Mouse (Mus musculus): ENCODE results near the gene Dcst2.

The Dcst2 gene

GRCm38 (mm10) chr3:89365153-89365485 lies 3.3 kb downstream of the Dcst2 start, which contains the start of gene Dcst1:
TSS of gene Dcst1 (minus strand) at chr3:89365253.
- no peak for DNase-seq

DNA sequence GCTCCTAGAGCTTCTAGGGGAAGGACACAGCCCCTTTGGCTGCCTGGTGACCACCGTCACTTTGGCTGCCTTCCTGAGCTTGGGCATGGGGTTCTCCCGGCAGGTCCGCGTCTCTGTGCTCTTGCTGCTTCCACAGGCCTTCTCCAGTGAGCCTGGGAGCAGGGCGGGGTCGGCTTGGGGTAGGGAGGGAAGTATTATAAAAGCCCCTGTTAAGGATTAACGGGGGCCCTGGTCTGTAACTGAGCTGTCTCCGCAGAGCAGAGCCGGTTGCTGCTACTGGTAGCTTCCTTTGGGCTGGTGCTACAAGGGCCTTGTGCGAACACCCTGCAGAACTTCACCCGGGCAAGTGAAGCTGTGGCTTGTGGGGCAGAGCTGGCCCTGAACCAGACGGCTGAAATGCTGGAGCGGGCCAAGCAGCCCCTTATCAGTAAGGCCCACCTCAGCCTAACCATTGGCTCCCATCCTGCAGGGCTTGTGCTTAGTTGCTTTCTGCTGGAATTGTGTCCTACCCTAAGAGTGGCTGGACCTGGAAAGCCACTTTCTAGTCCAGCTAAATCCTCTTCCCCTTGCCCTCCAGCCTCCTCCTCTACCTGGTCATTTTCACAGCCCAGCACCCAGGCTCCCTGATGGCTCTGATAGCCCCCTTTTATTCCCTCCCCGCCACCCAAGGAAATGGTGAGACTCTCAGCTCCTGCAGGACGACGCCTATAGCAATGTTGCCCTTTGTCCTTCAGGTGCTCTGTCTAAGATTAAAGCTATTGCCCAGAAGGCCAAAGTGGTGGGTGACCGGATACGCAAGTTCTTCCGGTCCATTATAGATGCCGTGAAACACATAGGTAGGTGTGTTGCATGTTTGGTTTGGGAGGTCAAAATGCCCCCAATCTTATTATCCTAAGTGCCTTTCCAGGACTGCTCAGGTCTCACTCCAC lies 4.0 kb downstream of the Dcst2 start:
- no peak for DNase-seq

DNA sequence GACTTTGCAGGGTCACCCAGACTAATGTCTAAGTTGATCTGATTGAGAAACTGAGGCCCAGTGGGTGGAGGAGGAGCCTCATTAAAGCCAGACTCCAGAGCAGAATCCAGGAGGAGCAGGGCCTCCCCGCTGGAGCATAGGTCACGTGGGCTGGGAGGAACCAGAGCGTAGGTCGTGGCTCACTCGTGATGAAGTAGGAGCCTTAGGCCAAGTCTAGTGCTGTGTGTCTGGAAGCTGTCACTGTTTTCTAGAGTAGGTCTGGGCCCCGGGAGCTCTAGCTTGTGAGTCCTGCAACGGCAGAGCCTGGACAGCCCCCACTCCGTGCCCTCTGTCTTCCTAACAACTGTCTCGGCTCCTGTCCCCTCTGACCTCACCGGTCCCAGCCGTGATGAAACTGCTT lies 5.6 kb downstream of the Dcst2 start:
- DNase-seq, result no peak

DNA sequence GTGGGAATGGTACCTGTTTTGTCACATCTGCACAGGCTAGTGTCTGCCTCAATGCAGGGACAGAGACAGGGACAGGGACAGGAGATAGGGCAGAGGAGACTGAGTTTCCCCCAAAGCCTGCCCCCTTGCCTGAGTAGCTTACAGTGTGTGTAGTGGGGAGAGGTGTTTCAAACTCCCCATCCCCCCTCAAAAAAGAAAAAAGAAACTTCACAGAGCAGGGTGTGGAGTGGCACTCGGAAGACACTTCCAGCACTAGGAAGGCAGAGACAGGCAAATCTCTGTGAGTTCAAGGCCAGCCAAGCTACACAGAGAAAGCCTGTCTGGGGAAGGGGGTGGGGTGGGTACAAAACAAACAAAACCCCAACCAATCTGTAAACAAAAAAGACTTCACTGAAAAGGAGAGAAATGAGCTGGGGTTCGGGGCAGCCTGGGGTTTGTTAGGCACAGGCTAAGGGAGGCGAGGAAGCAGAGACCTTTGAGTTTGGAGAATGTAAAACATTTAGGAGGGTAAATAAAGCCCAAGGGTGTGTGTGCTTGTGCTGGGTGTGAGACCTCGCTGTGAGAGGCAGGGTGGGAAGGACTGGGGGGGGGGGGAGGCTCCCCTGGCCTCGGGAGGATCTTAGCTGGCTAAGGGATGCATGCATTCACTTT lies 11.9 kb downstream of the Dcst2 start:
- DNase-seq, result no peak

GRCm38 (mm10) chr3:89377831-89378230 lies 16.1 kb downstream of the Dcst2 start:
- no peak for DNase-seq

DNA sequence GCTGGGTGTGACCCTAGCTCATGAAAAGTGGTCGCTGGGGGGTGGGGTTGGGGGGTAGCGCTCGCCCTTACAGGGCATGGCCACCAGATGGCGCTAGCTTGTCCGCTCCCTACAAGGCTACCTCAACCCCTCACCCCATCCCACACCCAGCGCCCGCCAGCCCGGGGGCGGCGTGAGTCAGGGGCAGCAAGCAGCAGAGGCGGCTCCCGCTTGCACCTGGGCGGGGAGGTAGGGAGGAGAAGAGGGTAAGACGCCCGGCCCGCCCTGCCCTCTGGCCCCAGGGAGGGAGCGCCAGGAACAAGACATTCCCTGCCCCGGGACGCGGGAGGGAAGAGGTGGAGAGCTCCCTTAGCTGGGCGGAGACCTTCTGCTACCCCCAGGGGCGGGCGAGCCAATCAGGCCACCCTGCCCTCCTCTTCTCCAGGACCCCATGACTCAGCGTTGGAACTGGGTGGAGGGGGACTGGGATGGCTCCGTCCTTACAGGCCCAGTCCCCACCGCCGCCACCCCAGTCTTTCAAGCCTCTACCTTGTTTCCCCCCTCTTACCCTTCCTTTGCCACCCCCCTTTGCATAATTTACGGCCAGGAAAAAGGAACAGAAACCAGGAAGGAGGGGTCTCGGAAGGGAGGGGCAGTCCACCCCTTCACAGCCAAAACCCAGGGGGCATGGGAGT lies 16.8 kb downstream of the Dcst2 start:
- DNase-seq, result peak; percentile 62

DNA sequence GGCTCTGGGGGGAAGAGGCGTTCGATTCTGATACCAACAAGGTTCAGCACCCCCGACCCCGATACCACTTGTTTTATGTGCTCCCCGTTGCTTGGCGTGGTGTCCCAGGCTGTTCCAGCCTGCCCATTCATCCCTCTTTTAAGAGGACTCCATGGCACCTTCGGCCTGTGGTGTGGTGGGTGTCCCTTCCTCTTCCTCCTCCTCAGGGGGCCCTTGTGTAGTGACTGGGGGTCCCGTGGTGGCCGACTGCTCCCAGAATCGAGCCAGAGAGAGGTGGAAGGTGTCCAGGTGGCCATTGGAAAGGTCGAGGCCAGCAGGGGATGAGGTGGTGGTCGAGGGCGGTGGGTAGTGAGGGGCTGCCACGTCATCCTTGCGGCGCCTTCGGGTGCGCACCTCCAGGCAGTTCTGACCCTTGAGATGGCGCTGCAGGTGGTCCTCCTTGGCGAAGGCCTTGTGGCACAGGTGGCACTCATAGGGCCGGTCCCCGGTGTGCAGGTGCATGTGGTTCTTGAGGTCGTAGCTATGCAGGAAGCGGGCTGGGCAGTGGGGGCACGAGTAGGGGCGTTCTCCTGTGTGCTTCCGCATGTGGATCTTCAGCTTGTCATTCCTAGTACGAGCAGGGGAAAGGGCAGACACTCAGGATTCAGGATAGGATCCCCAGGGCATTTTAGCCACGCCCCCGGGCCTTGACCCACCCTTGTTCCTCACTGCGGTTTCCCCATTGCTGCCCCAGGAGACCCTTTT lies 17.8 kb downstream of the Dcst2 start:
- no peak for DNase-seq

DNA sequence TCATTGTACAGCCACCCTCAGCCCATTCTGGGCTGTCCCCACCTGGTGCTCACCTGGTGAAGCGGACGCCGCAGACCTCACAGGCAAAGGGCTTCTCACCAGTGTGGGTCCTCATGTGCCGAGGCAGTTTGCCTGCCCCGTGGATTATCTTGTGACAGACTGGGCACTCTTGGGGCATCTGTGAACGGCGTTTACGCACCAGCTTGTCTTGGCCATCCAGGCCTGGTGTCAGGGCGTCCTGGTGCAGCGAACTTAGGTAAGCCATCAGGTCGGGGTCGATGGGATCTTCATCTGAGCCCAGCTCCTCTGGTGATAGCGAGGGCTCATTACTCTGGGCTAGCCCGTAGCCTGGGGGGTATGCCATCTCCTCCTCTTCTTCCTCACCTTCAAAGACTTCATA lies 18.5 kb downstream of the Dcst2 start:
- no peak for DNase-seq

DNA sequence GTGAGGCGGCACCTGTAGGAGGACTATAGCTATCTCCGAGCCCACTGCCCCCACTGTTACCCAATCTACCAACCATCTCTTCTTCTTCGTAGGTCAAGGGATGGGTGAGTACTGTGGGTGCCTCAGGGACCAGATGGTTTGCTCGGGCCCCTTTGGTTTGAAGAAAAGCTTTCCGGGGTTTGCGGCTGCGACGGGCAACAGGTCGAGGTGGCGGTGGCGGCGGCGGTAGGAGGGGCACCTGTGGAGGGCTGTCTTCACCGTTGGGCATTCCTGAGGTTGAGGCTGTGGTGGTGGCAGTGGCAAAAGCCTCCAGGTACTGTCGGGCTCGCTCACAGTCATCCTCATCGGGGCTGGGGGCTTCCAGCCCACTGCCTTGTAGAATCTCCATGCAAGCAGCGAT lies 18.9 kb downstream of the Dcst2 start:
- DNase-seq, result no peak

GRCm38 (mm10) chr3:89381233-89381632 lies 19.5 kb downstream of the Dcst2 start:
- DNase-seq, result no peak

- DNase-seq, result no peak
These were observed 20.5 kb downstream of the Dcst2 start for GRCm38 (mm10) chr3:89382033-89382882.

DNA sequence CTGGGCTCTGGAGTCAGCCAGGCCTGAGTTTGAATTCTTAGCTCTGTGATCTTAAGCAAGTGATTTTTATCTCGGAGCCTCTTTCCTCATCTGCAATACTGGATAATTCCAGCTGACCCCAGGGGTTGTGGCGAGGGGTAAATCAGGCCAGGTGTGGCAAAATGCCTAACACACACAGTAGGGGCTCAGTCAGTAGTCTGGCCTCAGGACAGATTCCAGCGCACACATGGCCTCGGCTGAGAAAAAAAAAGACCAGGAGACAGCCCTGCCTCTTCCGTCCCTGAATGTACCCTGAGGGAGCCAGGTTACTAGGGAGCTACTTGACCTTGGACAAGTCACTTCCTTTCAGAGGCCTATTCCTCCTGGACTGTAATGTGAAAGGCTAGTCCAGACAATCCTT lies 21.2 kb downstream of the Dcst2 start:
- DNase-seq, result no peak

DNA sequence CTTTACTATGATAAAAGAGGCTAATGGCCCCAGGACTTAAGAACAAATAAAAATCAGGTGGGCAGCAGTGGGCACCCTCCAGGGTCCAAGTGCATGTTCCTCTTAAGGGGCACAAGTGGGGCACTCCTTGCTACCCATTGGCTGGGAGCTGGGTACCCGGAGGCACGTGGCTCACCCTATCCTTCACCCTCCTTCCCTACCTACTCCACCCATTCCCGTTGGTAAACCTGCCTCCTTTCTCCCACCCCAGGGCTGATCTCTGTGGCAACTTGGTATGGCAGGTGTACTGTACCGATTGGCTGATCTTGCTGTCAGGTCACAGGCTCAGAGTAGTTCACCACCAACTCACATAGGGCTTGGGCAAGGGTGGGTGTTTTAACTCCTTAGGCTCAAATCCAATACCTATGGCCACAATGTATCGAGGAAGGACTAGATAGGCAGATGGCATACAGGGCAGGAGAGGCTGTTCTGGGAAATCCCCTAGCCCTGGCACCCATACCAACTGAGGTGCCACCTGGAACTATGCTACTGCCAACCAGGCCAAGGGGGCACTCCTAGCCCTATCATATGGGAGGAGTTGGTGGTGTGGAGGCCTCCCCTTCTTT lies 22.0 kb downstream of the Dcst2 start:
- no peak for DNase-seq

DNA sequence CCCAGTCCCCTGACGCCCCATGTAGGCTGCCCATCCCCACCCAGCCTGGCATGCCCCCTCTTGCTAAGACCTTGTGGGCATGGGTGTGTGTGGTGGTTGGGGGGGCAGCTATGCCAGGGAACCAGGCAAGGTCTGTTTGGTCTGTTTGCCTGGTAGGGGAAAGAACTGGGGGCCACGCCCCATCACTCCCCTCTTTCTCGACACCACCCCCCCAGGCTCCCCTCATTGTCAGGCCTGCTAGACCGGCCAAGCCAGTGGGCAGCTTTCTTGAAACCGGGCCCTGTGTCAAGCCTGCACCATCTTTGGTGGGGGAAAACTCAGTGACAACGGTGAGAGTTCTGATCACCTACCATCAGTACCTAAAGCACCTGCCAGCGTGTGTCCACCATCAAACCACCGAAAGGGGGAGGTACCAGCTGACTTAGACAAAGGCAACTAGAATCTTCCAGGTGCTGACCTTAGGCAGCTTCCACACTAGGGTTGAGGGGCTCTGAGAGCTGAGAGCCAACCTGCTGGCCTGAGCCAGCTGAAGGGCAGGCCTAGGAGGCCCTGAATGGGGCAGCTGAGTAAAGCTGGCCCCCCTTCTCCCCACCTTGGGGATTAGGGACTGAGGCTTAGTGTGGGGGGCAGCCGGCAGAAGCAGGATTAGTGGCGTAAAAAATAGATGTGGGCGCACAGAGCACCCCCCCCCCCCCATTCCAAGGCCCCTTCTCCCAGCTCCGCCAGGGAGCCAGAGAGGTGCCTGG lies 22.7 kb downstream of the Dcst2 start:
- DNase-seq, result no peak

DNA sequence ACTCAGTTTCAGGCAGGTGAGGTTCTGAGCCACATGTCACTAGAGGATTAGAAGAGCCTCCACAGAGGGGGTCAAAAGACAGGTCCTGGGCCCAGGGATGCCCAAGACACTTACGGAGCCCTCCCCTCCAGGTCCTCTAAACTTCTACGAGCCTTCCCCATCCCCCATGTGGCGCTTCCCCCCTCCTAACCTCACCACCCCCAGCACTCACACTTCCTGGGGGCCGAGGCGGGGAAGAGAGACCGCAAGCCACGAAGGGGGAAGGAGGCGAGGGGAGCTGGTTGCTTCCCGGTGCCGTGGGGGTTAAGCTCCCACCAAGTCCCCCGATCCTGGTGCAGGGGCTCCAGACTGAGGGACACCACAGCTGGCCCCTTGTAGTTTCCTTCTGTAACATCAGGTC lies 23.7 kb downstream of the Dcst2 start:
- no peak for DNase-seq

DNA sequence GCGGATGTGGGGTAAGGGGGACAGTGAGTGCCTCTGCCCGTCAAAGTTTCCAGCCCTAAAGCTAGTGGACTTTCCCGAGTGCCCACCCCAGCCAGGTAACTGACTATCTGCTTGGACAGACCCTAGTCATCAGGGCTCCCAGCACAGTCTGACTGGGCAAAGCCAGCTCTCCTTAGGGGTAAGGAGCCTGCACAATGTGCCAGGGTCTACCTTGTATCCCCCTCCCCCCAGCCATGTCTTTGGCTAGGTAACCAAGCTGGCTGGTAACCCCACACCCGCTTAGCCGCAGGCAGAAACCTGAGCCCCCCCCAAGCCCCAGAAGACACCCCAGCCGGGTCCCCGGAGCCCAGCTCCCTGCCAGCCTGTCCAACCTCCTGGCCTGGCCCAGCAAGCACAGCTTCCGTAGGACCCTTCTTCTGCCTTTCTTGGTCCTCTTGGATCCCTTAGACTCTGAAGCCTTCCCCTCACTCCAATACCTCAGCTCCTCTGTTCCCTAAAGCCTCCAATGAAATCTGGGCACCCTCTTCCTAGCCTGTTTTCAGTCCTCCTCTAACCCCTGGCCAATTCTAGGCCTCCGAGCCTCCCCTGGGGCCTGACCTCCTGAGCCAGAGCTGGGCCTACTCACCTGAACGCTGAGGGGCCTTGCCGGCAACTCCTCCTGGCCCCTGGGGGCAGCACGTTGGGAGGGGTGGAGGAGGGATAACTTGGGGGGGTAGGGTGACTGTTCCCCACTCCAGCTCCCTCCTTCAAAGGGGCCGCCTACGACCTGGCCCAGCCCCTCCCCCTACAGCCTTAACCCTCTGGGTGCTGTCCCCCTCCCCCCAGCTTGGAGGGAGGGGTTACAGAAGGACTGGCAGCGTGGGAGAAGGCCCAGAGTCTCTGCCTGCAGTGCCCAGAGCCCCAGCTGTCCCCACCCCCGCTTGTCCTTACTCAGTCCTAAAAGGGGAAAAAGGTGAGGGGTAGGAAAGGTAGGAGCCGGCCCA lies 25.0 kb downstream of the Dcst2 start:
- DNase-seq, result no peak

DNA sequence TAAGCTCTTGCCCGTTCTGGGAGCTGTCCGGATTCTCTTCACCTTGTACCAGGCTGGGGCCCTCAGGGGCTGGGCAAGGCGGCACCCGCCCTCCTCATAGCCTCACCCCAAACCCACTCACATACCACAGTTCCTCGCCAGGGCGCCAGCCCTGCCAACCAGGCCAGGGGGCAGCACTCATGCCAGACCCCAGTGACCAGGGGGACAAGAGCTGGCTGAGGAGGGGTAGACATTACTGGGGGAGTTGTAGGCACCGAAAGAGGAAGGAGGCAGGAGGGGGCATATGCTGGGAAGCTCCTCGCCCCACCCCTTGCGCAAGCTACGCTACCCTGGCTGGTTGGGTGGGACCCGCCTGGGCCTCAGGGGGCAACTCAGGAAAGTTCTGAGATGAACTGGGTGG lies 25.9 kb downstream of the Dcst2 start:
- DNase-seq, result no peak

DNA sequence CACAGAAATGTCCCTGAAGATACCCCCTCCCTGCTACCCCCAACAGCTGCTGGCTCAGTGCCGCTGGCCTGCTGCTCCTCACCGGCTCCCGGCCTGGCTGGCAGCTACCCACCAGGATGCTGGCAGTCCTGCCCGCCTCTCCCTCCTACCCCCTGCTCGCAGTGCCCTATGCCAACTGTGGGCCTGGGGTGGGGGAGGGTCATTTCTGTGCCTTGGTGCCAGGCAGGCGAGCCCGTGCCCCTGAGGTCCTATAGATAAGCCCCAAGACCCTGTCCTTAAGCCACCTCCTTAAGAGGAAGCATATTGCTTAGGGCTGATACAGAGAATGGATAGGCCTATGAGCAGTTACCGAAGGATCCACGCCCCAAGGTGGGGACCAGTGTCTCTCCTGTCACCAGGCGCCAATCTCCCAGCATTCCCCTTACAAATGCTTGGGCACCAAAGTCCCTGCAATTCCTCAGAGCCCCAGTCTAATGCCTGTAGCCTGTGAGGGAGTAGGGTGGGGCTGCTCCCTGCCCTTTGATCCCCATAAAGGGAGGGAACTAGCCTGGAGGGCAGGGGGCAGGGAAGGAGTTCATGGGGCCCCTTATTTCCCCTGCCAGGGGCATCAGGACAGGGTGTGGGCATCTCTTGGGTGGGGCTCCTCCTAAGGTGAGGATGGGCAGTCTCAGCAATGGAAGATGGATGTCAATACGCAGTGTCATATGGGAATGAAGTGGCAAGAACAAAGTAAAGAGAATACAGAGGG lies 26.5 kb downstream of the Dcst2 start:
- DNase-seq, result peak; percentile 56
